Mouse (Mus musculus): ENCODE results near the gene Ifit2. TPM values are rescaled to one million over a fixed set of nuclear protein-coding genes. Genes with fewer than 3 reads are reported as not detected.

Gene Ifit2
- polyA plus RNA-seq, 1 experiment, result 1.8 TPM

DNA sequence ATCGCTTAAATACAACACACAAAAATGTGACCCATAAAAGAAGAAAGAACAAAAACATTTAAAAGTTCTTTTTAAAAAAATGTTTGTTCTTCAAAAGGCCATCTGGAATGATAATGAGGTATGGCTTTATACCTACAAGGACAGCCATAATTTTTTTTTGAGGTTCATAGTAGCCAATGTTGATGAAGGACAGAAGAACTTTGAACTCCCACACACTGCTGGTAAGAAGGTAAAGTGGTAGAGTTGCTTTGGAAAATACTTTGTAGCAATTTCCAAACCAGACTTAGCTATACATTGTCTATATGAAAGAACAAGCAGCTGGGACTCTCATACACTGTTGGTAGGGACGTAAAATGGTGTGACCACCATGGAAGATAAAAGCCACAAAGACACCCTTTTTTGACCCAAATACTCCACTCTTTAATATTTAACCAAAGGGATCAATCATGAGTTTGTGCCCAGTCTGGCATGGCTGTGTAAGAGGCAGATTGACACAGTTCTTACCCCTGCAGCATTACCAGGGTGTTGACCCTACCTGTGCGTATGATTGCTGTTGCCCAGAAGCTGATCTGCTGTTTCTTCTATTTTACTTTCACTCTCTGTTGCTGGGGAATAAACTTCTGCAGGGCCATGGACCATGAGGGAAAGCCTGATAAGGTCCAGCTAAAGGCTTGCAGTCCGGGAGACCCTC lies 18.3 kb upstream of the Ifit2 start:
- no peak for TF ChIP-seq USF1 (IDR thresholded peaks at IDR 0.05; ENCODE audit: low read depth)
- TF ChIP-seq MAX (IDR thresholded peaks at IDR 0.05; ENCODE audit: low read depth), result no peak
- no peak for TF ChIP-seq MYOD1 (IDR thresholded peaks at IDR 0.05; ENCODE audit: control insufficient read depth in 1 of 3, insufficient read length in 2 of 3, low read depth in 2 of 3)
- no peak for TF ChIP-seq MYOG (IDR thresholded peaks at IDR 0.05; ENCODE audit: control insufficient read depth in 1 of 3, insufficient read depth in 1 of 3, insufficient read length in 2 of 3, low read depth in 2 of 3)
- no peak for TF ChIP-seq POLR2AphosphoS2 (IDR thresholded peaks at IDR 0.05; ENCODE audit: insufficient read length, low read depth)
- no peak for TF ChIP-seq SRF (IDR thresholded peaks at IDR 0.05; ENCODE audit: control insufficient read depth, insufficient read length, low read depth)
- TF ChIP-seq TCF3 (IDR thresholded peaks at IDR 0.05; ENCODE audit: insufficient read length, low read depth), result no peak
- TF ChIP-seq E2F4 (IDR thresholded peaks at IDR 0.05; ENCODE audit: insufficient read depth), result no peak
- TF ChIP-seq POLR2A (IDR thresholded peaks at IDR 0.05; ENCODE audit: insufficient read length, low read depth), result no peak
- TF ChIP-seq TCF12 (IDR thresholded peaks at IDR 0.05; ENCODE audit: insufficient read depth, poor library complexity, severe bottlenecking), result no peak
- H3ac ChIP-seq (ENCODE audit: control insufficient read depth, insufficient read length), result no peak overlapping the region
- no peaks in the 10 kb centered on the region for H3K79me2 ChIP-seq (ENCODE audit: control insufficient read depth, insufficient read depth)
- H3K4me3 ChIP-seq, result no peak overlapping the region
- peaks cover 5% of the 10 kb centered on the region for H3K27me3 ChIP-seq (ENCODE audit: control insufficient read depth, insufficient read depth, insufficient read length)
- H3K4me2 ChIP-seq (ENCODE audit: low read depth), result no peak overlapping the region
- H3K36me3 ChIP-seq (ENCODE audit: control insufficient read depth, insufficient read depth), result no peaks in the 10 kb centered on the region

DNA sequence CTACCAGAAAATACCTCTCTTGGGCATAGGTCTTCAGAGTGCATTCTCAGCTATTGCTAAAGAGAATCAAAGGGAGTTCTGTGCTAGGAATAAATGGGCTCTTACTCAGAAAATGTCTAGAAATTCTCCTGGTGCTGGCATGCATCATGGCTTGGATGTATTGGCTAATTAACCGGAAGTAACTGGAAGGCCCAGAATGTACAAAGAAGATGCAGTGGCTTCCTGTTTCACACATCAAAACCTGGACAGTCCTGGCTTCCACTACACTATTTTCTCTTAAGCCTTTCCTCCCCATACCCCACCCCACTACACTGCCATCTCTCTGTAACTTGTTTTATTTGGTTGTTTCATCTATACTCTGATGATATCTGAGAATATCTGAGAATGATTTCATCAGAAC lies 11.1 kb upstream of the Ifit2 start:
- H3ac ChIP-seq (ENCODE audit: control insufficient read depth, insufficient read length), result no peak overlapping the region
- H3K36me3 ChIP-seq (ENCODE audit: control insufficient read depth, insufficient read depth), result no peaks in the 10 kb centered on the region
- no peak overlapping the region for H3K4me3 ChIP-seq
- no peaks in the 10 kb centered on the region for H3K79me2 ChIP-seq (ENCODE audit: control insufficient read depth, insufficient read depth)
- TF ChIP-seq SRF (IDR thresholded peaks at IDR 0.05; ENCODE audit: control insufficient read depth, insufficient read length, low read depth) (no peak), MYOG (IDR thresholded peaks at IDR 0.05; ENCODE audit: control insufficient read depth in 1 of 3, insufficient read depth in 1 of 3, insufficient read length in 2 of 3, low read depth in 2 of 3) (no peak), POLR2A (IDR thresholded peaks at IDR 0.05; ENCODE audit: insufficient read length, low read depth) (no peak), REST (IDR thresholded peaks at IDR 0.05; ENCODE audit: insufficient read depth, insufficient read length) (no peak), TCF12 (IDR thresholded peaks at IDR 0.05; ENCODE audit: insufficient read depth, poor library complexity, severe bottlenecking) (no peak), MYOD1 (IDR thresholded peaks at IDR 0.05; ENCODE audit: control insufficient read depth in 1 of 3, insufficient read length in 2 of 3, low read depth in 2 of 3) (no peak), CEBPB (IDR thresholded peaks at IDR 0.05; ENCODE audit: insufficient read depth, poor library complexity, severe bottlenecking) (no peak), E2F4 (IDR thresholded peaks at IDR 0.05; ENCODE audit: insufficient read depth) (no peak), POLR2AphosphoS2 (IDR thresholded peaks at IDR 0.05; ENCODE audit: insufficient read length, low read depth) (no peak), TCF3 (IDR thresholded peaks at IDR 0.05; ENCODE audit: insufficient read length, low read depth) (no peak)
- no peaks in the 10 kb centered on the region for H3K27me3 ChIP-seq (ENCODE audit: control insufficient read depth, insufficient read depth, insufficient read length)
- no peak overlapping the region for H3K4me2 ChIP-seq (ENCODE audit: low read depth)

DNA sequence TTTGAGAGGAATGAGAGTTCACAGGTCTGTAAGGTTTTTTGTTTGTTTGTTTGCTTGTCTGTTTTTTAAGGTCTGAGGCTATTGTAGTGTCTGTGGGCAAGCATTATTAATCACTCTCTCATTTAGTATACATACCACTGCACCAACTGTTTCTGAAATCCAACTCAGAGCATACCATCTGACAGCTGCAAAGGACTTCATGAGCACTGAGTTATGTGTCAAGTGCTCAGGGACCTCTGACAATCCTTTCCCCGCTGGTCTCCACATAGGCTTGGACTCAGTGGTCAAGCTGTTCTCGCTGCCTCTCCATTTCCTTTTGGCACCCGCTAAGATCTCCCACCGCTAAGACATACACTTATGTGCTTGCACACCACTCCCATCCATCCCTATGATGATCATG lies 4.3 kb upstream of the Ifit2 start:
- no peak for TF ChIP-seq MAX (IDR thresholded peaks at IDR 0.05; ENCODE audit: low read depth)
- no peak for TF ChIP-seq TCF12 (IDR thresholded peaks at IDR 0.05; ENCODE audit: insufficient read depth, poor library complexity, severe bottlenecking)
- TF ChIP-seq MYOG (IDR thresholded peaks at IDR 0.05; ENCODE audit: control insufficient read depth in 1 of 3, insufficient read depth in 1 of 3, insufficient read length in 2 of 3, low read depth in 2 of 3), result peak in 2 of 3 experiments; percentile 19 to 56
- no peak for TF ChIP-seq POLR2AphosphoS2 (IDR thresholded peaks at IDR 0.05; ENCODE audit: insufficient read length, low read depth)
- TF ChIP-seq REST (IDR thresholded peaks at IDR 0.05; ENCODE audit: insufficient read depth, insufficient read length), result no peak
- TF ChIP-seq CEBPB (IDR thresholded peaks at IDR 0.05; ENCODE audit: insufficient read depth, poor library complexity, severe bottlenecking), result no peak
- TF ChIP-seq TCF3 (IDR thresholded peaks at IDR 0.05; ENCODE audit: insufficient read length, low read depth), result no peak
- TF ChIP-seq MYOD1 (IDR thresholded peaks at IDR 0.05; ENCODE audit: control insufficient read depth in 1 of 3, insufficient read length in 2 of 3, low read depth in 2 of 3), result peak in 2 of 3 experiments; percentile 39 to 56
- Histone ChIP-seq H3K4me2 (ENCODE audit: low read depth) (no peak overlapping the region), H3K36me3 (ENCODE audit: control insufficient read depth, insufficient read depth) (no peaks in the 10 kb centered on the region), H3K79me2 (ENCODE audit: control insufficient read depth, insufficient read depth) (no peaks in the 10 kb centered on the region), H3ac (ENCODE audit: control insufficient read depth, insufficient read length) (no peak overlapping the region), H3K27me3 (ENCODE audit: control insufficient read depth, insufficient read depth, insufficient read length) (no peaks in the 10 kb centered on the region), H3K4me3 (no peak overlapping the region)

DNA sequence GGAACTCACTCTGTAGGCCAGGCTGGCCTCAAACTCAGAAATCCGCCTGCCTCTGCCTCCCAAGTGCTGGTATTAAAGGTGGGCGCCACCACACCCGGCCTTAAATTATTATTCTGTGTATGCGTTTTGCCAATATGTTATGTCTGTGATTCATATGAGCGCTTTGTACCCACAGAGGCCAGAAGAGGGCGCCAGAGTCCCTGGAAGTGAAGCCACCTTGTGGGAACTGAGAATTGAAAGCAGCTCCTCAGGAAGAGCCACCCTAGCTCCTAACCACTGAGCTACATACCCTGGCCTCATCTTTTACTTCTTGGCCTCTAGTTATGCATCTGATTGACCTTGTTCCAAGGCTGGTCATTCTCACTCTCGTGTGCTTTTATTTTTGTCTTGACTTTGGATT lies 2.5 kb upstream of the Ifit2 start:
- TF ChIP-seq USF1 (IDR thresholded peaks at IDR 0.05; ENCODE audit: low read depth) (no peak), REST (IDR thresholded peaks at IDR 0.05; ENCODE audit: insufficient read depth, insufficient read length) (no peak), MAX (IDR thresholded peaks at IDR 0.05; ENCODE audit: low read depth) (no peak), SRF (IDR thresholded peaks at IDR 0.05; ENCODE audit: control insufficient read depth, insufficient read length, low read depth) (no peak), MYOG (IDR thresholded peaks at IDR 0.05; ENCODE audit: control insufficient read depth in 1 of 3, insufficient read depth in 1 of 3, insufficient read length in 2 of 3, low read depth in 2 of 3) (no peak), TCF3 (IDR thresholded peaks at IDR 0.05; ENCODE audit: insufficient read length, low read depth) (no peak), E2F4 (IDR thresholded peaks at IDR 0.05; ENCODE audit: insufficient read depth) (no peak), POLR2AphosphoS2 (IDR thresholded peaks at IDR 0.05; ENCODE audit: insufficient read length, low read depth) (no peak)
- Histone ChIP-seq H3K36me3 (ENCODE audit: control insufficient read depth, insufficient read depth) (no peaks in the 10 kb centered on the region), H3K4me2 (ENCODE audit: low read depth) (no peak overlapping the region), H3ac (ENCODE audit: control insufficient read depth, insufficient read length) (no peak overlapping the region), H3K79me2 (ENCODE audit: control insufficient read depth, insufficient read depth) (no peaks in the 10 kb centered on the region), H3K27me3 (ENCODE audit: control insufficient read depth, insufficient read depth, insufficient read length) (no peaks in the 10 kb centered on the region), H3K4me3 (no peak overlapping the region)

DNA sequence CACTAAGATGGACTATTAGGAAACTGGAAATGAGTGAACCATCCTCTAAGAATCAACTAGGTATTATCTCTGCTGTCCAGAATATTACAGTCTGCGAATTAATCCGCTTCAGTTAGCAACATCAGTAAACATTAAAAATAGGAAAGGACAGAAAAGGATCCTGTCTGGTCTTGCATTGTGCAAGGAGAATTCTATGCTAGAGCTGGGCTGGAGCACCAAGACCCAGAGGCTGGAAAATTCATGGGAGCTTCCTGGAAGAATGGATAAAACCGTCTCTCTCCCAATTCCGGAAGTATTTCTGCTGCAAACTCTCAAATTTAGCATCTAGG lies 325 bp upstream of the Ifit2 start:
- Histone ChIP-seq H3ac (ENCODE audit: control insufficient read depth, insufficient read length) (no peak overlapping the region), H3K4me2 (ENCODE audit: low read depth) (peak overlapping the region; percentile 69), H3K79me2 (ENCODE audit: control insufficient read depth, insufficient read depth) (no peaks in the 10 kb centered on the region), H3K27me3 (ENCODE audit: control insufficient read depth, insufficient read depth, insufficient read length) (no peaks in the 10 kb centered on the region), H3K4me3 (peak overlapping the region; percentile 33), H3K36me3 (ENCODE audit: control insufficient read depth, insufficient read depth) (no peaks in the 10 kb centered on the region)
- TF ChIP-seq POLR2AphosphoS2 (IDR thresholded peaks at IDR 0.05; ENCODE audit: insufficient read length, low read depth) (no peak), USF1 (IDR thresholded peaks at IDR 0.05; ENCODE audit: low read depth) (no peak), POLR2A (IDR thresholded peaks at IDR 0.05; ENCODE audit: insufficient read length, low read depth) (no peak), MYOG (IDR thresholded peaks at IDR 0.05; ENCODE audit: control insufficient read depth in 1 of 3, insufficient read depth in 1 of 3, insufficient read length in 2 of 3, low read depth in 2 of 3) (no peak), CEBPB (IDR thresholded peaks at IDR 0.05; ENCODE audit: insufficient read depth, poor library complexity, severe bottlenecking) (no peak), REST (IDR thresholded peaks at IDR 0.05; ENCODE audit: insufficient read depth, insufficient read length) (no peak), TCF3 (IDR thresholded peaks at IDR 0.05; ENCODE audit: insufficient read length, low read depth) (no peak), SRF (IDR thresholded peaks at IDR 0.05; ENCODE audit: control insufficient read depth, insufficient read length, low read depth) (no peak), TCF12 (IDR thresholded peaks at IDR 0.05; ENCODE audit: insufficient read depth, poor library complexity, severe bottlenecking) (no peak)

Data from myocyte (in vitro differentiated cells).